Mouse (Mus musculus): Measurements from ENCODE around the gene Kcnk4.

Kcnk4 gene

GRCm38 (mm10) chr19:6934195-6934977 lies at the start of gene Kcnk4:
Kcnk4 (minus strand) TSS chr19:6934515.
- no peak for DNase-seq (ENCODE audit: low spot score)

GRCm38 (mm10) chr19:6983621-6984020 lies 49.3 kb upstream of the Kcnk4 start:
- no peak for DNase-seq (ENCODE audit: low spot score)

GRCm38 (mm10) chr19:6981465-6981864 lies 47.1 kb upstream of the Kcnk4 start:
- DNase-seq (ENCODE audit: low spot score) = no peak

- DNase-seq (ENCODE audit: low spot score) = peak; percentile 98
These were observed 46.2 kb upstream of the Kcnk4 start, which contains the start of gene Fkbp2 for GRCm38 (mm10) chr19:6980381-6981093. Fkbp2 (minus strand) TSS chr19:6980501.

- DNase-seq (ENCODE audit: low spot score) = peak; percentile 100
These were observed 45.4 kb upstream of the Kcnk4 start for GRCm38 (mm10) chr19:6979486-6980380.

- no peak for DNase-seq (ENCODE audit: low spot score)
These were observed 44.7 kb upstream of the Kcnk4 start for GRCm38 (mm10) chr19:6979001-6979479.

GRCm38 (mm10) chr19:6978639-6978974 lies 44.3 kb upstream of the Kcnk4 start:
- DNase-seq (ENCODE audit: low spot score) = no peak

- DNase-seq (ENCODE audit: low spot score) = no peak
These were observed 43.7 kb upstream of the Kcnk4 start for GRCm38 (mm10) chr19:6977759-6978638.

- DNase-seq (ENCODE audit: low spot score) = peak; percentile 68
These were observed 41.5 kb upstream of the Kcnk4 start, which contains the start of gene Plcb3 for GRCm38 (mm10) chr19:6975537-6976521. Plcb3 (minus strand) TSS chr19:6976470.

GRCm38 (mm10) chr19:6974211-6975205 lies 40.2 kb upstream of the Kcnk4 start, which contains the start of gene Ppp1r14b:
Ppp1r14b (plus strand) TSS chr19:6974968.
- peak; percentile 77 for DNase-seq (ENCODE audit: low spot score)

- DNase-seq (ENCODE audit: low spot score) = no peak
These were observed 39.4 kb upstream of the Kcnk4 start for GRCm38 (mm10) chr19:6973581-6974190.

GRCm38 (mm10) chr19:6972247-6972917 lies 38.1 kb upstream of the Kcnk4 start:
- no peak for DNase-seq (ENCODE audit: low spot score)

GRCm38 (mm10) chr19:6971644-6972043 lies 37.3 kb upstream of the Kcnk4 start:
- DNase-seq (ENCODE audit: low spot score) = no peak

- DNase-seq (ENCODE audit: low spot score) = no peak
These were observed 36.3 kb upstream of the Kcnk4 start for GRCm38 (mm10) chr19:6970460-6971085.

- peak; percentile 65 for DNase-seq (ENCODE audit: low spot score)
These were observed 35.5 kb upstream of the Kcnk4 start for GRCm38 (mm10) chr19:6969665-6970381.

- no peak for DNase-seq (ENCODE audit: low spot score)
These were observed 35.0 kb upstream of the Kcnk4 start for GRCm38 (mm10) chr19:6969291-6969664.

Measured in T-cell, adult 2 months (primary cell).